Mouse (Mus musculus) spleen, adult 2 months (tissue): ENCODE results near the gene Notch1. TPM values are rescaled to one million over a fixed set of nuclear protein-coding genes. Genes with fewer than 3 reads are reported as not detected.

Experiments used
- DNase-seq, 2 experiments: peaks; one replicate each; pipeline versions ENCODE4 v3.0.0 to v3.0.0-alpha.2; 2012 to 2021; ENCODE audit warnings: low spot score in 2 of 2, low read depth in 1 of 2
- H3K27ac ChIP-seq: fragments of 200-500 bp; 2 replicates; pipeline ENCODE4 v1.5.1; 2012; ENCODE audit warnings: low read length, inconsistent platforms; ENCODE audit not compliant: insufficient read depth
- H3K27me3 ChIP-seq: fragments of 200-500 bp; 2 replicates; pipeline ENCODE4 v1.6.1; 2012; ENCODE audit warnings: mild to moderate bottlenecking, moderate library complexity, low read length, inconsistent platforms; ENCODE audit not compliant: control insufficient read depth, insufficient read depth
- H3K36me3 ChIP-seq: fragments of 200-500 bp; 2 replicates; pipeline ENCODE4 v1.6.1; 2012; ENCODE audit warnings: mild to moderate bottlenecking, low read length, inconsistent platforms; ENCODE audit not compliant: control insufficient read depth, insufficient read depth
- H3K4me1 ChIP-seq: fragments of 200-500 bp; 2 replicates; pipeline ENCODE4 v1.6.1; 2011; ENCODE audit warnings: inconsistent platforms; ENCODE audit not compliant: control insufficient read depth, insufficient read depth, insufficient read length
- H3K4me3 ChIP-seq: fragments of 200-500 bp; 2 replicates; pipeline ENCODE4 v1.5.1; 2011; ENCODE audit warnings: mild to moderate bottlenecking, inconsistent platforms; ENCODE audit not compliant: insufficient read depth, insufficient read length; ENCODE audit errors: extremely low read depth
- CTCF ChIP-seq: fragments of 200-500 bp; IDR thresholded peaks from 2 replicates; pipeline ENCODE4 v1.5.1; 2011; ENCODE audit warnings: mild to moderate bottlenecking, inconsistent platforms; ENCODE audit not compliant: insufficient read depth, insufficient read length, insufficient replicate concordance; ENCODE audit errors: extremely low read depth
- POLR2A ChIP-seq: fragments of 200-500 bp; IDR thresholded peaks from 2 replicates; pipeline ENCODE4 v1.6.1; 2011; ENCODE audit warnings: low read depth, low read length, inconsistent platforms
- WGBS: fragments of 180-500 bp; shearing (Covaris S2); methylation state at CpG from one replicate; pipeline ENCODE4 v1.1.7; 2018; 5-methylcytosine and 5-hydroxymethylcytosine counted together
- polyA plus RNA-seq: library from polyadenylated mRNA; depleted of rRNA; stranded (reverse); fragments of >200 nt; gene quantifications from 2 replicates; pipeline ENCODE4 v1.2.3, GENCODE M21; 2012

Gene Notch1
- polyA plus RNA-seq, 1 experiment: 34.6 TPM

- Histone ChIP-seq H3K27ac (no peak overlapping the region), H3K4me1 (no peaks in the 10 kb centered on the region), H3K27me3 (no peaks in the 10 kb centered on the region), H3K36me3 (no peaks in the 10 kb centered on the region), H3K4me3 (no peak overlapping the region)
- WGBS: 36% methylated on average over 3 of the region's 3 CpGs
- TF ChIP-seq POLR2A: no peak
- TF ChIP-seq CTCF: no peak
- no peak for DNase-seq
Measured at GRCm38 (mm10) chr2:26534161-26534560, 17.7 kb upstream of the Notch1 start.

- no peaks in the 10 kb centered on the region for H3K36me3 ChIP-seq
- no peaks in the 10 kb centered on the region for H3K27me3 ChIP-seq
- no peaks in the 10 kb centered on the region for H3K4me1 ChIP-seq
- TF ChIP-seq CTCF (no peak), POLR2A (no peak)
- no peak overlapping the region for H3K27ac ChIP-seq
- no peak for DNase-seq
- H3K4me3 ChIP-seq: no peak overlapping the region
- 48% methylated on average over 5 of the region's 5 CpGs for WGBS
Measured at GRCm38 (mm10) chr2:26533249-26533648, 16.8 kb upstream of the Notch1 start.

GRCm38 (mm10) chr2:26531829-26532228, 15.4 kb upstream of the Notch1 start:
- no peaks in the 10 kb centered on the region for H3K27me3 ChIP-seq
- TF ChIP-seq POLR2A (no peak), CTCF (no peak)
- H3K27ac ChIP-seq: no peak overlapping the region
- H3K4me1 ChIP-seq: no peaks in the 10 kb centered on the region
- H3K4me3 ChIP-seq: no peak overlapping the region
- 73% methylated on average over 6 of the region's 6 CpGs for WGBS
- no peaks in the 10 kb centered on the region for H3K36me3 ChIP-seq
- no peak for DNase-seq

- no peaks in the 10 kb centered on the region for H3K4me1 ChIP-seq
- 46% methylated on average over 3 of the region's 3 CpGs for WGBS
- no peaks in the 10 kb centered on the region for H3K27me3 ChIP-seq
- H3K4me3 ChIP-seq: no peak overlapping the region
- no peak overlapping the region for H3K27ac ChIP-seq
- no peak for DNase-seq
- TF ChIP-seq CTCF: no peak
- TF ChIP-seq POLR2A: no peak
- no peaks in the 10 kb centered on the region for H3K36me3 ChIP-seq
Measured at GRCm38 (mm10) chr2:26529881-26530280, 13.4 kb upstream of the Notch1 start.

- Histone ChIP-seq H3K4me3 (no peak overlapping the region), H3K4me1 (no peaks in the 10 kb centered on the region), H3K36me3 (no peaks in the 10 kb centered on the region), H3K27me3 (no peaks in the 10 kb centered on the region), H3K27ac (no peak overlapping the region)
- TF ChIP-seq POLR2A: no peak
- TF ChIP-seq CTCF: no peak
- WGBS: 44% methylated on average over 4 of the region's 4 CpGs
- DNase-seq: no peak
Measured at GRCm38 (mm10) chr2:26529221-26529805, 12.8 kb upstream of the Notch1 start.

GRCm38 (mm10) chr2:26526443-26527257, 10.2 kb upstream of the Notch1 start:
- no peak overlapping the region for H3K27ac ChIP-seq
- DNase-seq: no peak
- WGBS: 87% methylated on average over 11 of the region's 11 CpGs

GRCm38 (mm10) chr2:26525355-26526018, 9.0 kb upstream of the Notch1 start:
- Histone ChIP-seq H3K27ac (no peak overlapping the region), H3K36me3 (no peaks in the 10 kb centered on the region), H3K4me1 (no peaks in the 10 kb centered on the region), H3K27me3 (no peaks in the 10 kb centered on the region), H3K4me3 (no peak overlapping the region)
- 40% methylated on average over 9 of the region's 9 CpGs for WGBS
- no peak for DNase-seq
- TF ChIP-seq POLR2A (no peak), CTCF (no peak)

More at GRCm38 (mm10) chr2:26526443-26527257, 10.2 kb upstream of the Notch1 start:
- Histone ChIP-seq H3K27me3 (no peaks in the 10 kb centered on the region), H3K4me3 (no peak overlapping the region), H3K4me1 (no peaks in the 10 kb centered on the region), H3K36me3 (no peaks in the 10 kb centered on the region)
- TF ChIP-seq CTCF (no peak), POLR2A (no peak)
